Mouse (Mus musculus): Measurements from ENCODE around the gene Mlf2.

GRCm38 (mm10) chr6:124913721-124914285, 17.4 kb upstream of the Mlf2 start:
- no peak for TF ChIP-seq E2F4 (IDR thresholded peaks at IDR 0.05; ENCODE audit: borderline replicate concordance, low read depth, low read length)
- no peak for TF ChIP-seq ZKSCAN1 (IDR thresholded peaks at IDR 0.05; ENCODE audit: low read depth, low read length)
- TF ChIP-seq ELF1 (IDR thresholded peaks at IDR 0.05; ENCODE audit: low read depth, low read length), result no peak
- TF ChIP-seq EP300 (IDR thresholded peaks at IDR 0.05; ENCODE audit: low read depth in 1 of 2, low read length in 2 of 2), result no peak
- TF ChIP-seq ZNF384 (IDR thresholded peaks at IDR 0.05; ENCODE audit: low read depth, low read length), result no peak
